Mouse (Mus musculus) gastrocnemius, postnatal 4 days (tissue): ENCODE data around the gene Eef1akmt1. TPM values are rescaled to one million over a fixed set of nuclear protein-coding genes. Genes with fewer than 3 reads are reported as not detected.

Experiments
- DNase-seq, 2 experiments: peaks; one replicate each; pipeline ENCODE4 v3.0.0; 2021 to 2022; ENCODE audit warnings: low spot score in 2 of 2, mixed read lengths in 2 of 2
- long read RNA-seq, 2 experiments: library from polyadenylated mRNA; stranded (forward); transcript quantifications; one replicate each; pipeline ENCODE4 v2.0.0; 2021
- total RNA-seq, 2 experiments: library from RNA; stranded (reverse); gene quantifications; 2 replicates each; pipeline ENCODE4 v1.2.3; 2021

Eef1akmt1 gene
- total RNA-seq: 10 to 100 TPM; 25.7 to 28.1 TPM
- long read RNA-seq, experiment 1, transcript Eef1akmt1-201 (5 exons, 880 nt): major isoform, 16 of 19 reads
- long read RNA-seq, experiment 1, partial matches to known transcripts: 0 of 19 reads
- long read RNA-seq, experiment 1, other reads (novel, unspliced or antisense): 3 of 19 reads
- long read RNA-seq, experiment 2, transcript Eef1akmt1-201 (5 exons, 880 nt): major isoform, 16 of 28 reads
- long read RNA-seq, experiment 2, partial matches to known transcripts: 4 of 28 reads
- long read RNA-seq, experiment 2, other reads (novel, unspliced or antisense): 8 of 28 reads

DNA sequence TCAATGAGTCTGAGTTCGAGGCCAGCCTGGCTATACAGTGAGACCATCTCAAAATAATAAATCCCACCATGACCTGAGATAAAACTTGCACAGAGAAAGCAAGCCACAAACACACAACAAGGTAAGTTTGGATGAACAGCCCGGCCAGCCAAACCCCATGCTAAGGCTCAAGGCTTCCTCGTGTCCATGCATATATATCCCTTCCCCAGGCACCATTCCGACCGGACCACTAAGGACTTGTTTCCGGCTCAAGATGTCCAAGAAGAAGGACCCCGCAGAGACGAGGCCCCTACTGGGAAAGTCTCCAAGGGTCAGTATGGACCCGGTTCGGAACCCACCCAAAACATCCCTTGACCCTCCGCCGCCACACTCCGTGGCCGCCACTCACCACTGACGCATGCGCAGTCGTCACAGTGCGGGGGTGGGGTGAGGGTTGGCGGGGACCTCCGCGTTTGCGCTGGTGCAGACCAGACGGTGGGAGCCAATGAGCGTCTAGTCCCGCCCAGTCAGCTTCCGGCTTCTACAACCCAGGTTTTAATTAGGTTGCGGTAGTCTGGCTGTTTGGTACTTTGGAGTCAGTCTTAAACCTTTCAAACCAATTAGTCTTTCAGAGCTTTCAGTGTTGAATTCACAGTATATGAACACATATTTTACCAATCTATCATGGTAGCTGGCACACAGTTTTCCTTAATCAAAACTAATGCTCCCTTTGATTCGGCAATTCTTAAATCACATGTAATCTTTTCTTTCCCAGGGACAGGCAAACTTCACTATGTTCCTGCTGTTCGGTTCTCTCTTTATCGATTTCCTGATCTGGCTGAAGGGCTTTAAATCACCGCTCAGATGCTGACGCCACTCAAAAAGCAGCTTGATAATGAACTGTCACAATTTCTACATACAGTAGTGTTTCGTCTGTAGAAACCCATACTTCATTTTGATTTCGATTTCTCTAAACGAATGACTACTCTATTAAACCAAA lies at the start of gene Eef1akmt1:
Gene Eef1akmt1 (minus strand): TSS at position 458 of the 979 bp plus-strand sequence.
- peak; percentile 95 to 97 for DNase-seq

DNA sequence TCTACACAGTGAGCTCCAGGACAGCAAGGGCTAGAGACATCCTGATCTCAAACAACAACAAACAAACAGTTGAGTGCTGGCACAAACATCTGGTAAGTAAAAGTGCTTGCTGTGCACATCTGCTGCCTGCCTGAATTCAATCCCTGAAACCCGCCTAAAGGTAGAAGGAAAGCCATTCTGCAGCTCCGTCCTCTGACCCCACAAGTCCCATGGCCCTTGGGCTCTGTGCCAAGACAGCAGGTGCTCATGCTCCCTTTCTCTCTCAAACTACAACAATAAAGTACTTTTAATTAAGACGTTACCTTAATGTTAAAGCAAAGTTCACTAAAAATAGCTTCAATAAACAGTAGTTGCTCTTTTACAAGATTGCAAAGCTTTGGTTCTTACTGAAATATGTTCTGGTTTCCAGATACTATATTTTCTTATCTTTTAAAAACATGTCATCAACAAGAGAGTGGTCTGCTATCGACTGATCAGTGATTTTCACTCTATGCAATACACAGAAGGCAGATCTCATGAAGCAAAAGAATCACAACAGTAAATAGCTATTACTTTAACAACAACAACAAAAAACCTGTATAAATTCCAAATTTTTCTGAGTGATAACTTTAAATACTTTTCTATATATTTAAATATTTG lies 49.3 kb upstream of the Eef1akmt1 start:
- DNase-seq: no peak

DNA sequence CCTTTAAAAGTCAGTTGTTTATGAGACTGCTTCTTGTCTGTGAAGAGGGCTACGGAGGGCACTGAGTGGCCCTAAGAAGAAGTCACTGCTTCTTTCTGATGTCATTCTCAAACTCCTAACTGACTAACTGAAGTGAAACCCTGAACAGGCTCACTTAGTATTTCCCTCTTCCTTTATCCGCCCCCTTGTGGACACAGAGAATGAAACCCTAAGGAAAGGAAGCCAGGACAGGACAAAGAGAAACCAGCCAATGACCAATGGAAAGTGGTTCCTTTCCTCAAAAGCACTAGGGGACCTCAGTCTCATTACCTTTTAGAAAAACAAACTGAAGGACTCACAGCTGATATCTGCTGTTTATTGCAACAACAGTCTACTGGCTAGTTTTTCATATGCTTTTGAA lies 48.1 kb upstream of the Eef1akmt1 start:
- DNase-seq: peak in 1 of 2 experiments; percentile 25

DNA sequence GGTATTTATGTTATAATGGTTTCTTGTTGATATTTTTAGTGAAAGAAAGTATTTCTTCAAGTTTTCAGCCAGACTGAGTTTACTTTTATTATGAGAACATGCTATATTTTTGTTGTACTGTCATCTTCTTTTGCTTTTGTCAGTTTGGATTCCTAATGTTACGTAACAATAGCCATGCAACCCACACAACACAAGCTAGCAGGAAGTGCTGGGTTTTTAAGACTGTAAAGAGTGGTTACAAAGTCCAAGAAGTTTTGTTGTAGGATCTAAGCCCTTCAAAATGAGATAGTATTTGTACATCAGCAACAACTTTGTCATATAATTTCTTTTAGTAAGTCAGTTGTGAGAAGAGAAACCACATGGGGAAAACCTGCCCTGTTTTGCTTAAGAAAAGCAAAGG lies 46.3 kb upstream of the Eef1akmt1 start:
- DNase-seq: no peak

DNA sequence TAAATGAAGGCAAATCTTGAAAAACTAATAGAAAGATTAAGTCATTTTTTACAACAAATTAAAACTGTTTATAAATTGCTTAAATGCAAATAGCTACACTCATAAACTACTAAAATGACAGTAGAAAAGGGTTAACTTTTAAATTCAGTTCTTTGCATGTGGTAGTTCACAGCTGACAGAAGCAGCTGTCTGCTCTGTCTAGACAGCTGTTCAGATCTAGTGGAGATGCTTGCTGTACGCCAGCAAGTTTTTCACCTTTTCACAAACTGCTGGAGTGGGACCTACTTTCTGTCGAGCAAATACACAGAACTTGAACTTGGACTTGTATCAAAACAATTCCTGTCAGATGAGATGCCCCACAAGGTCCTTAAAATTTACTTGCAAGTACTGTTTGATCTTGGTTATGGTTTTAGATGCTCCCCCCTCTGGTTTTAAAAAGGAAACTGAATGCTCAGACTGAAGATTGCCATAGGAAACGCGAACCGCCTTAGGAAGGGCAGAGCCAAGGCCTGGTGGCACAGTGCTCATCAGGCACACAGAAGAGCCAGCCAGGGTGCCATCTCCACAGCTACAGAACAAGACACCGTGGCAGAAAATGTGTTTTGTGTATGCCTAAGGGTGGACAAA lies 45.0 kb upstream of the Eef1akmt1 start:
- DNase-seq: peak in 1 of 2 experiments; percentile 16

DNA sequence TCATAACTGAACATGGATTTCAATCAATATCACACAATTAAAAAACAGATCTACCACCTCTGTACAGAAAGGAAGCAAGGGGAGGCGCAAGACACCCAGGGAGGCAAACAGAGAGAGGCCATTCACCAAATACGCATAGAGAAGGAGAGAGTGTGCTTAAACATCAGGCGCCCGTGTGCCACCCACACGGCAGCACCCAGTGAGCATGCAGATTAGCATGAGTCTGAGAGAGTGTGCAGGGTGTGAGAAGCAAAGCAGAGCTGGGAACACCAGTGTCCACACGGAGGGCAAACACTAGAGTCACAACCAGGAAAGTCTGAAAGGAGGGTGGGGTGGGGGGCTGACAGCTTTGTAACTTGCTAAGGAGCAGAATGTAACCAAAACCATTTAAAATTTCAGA lies 44.4 kb upstream of the Eef1akmt1 start:
- DNase-seq: no peak

DNA sequence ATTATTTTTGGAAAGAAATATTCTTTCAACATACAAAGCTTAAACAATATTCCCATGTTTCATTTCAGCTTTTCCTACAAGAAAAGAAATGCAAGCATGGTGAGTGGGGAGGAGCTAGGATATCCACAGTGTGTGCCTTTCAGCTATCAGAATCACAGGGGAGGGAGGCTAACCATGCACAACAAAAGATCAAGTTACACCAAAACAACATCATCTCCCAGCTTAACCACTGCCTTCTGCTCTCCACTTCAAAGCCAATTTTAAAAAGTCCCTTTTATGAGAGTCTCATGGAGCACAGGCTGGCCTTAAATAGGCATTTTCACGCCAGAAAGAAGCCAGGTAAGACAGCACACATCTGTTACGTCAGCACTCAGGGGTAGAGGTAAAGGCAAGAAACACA lies 39.6 kb upstream of the Eef1akmt1 start:
- DNase-seq: no peak

DNA sequence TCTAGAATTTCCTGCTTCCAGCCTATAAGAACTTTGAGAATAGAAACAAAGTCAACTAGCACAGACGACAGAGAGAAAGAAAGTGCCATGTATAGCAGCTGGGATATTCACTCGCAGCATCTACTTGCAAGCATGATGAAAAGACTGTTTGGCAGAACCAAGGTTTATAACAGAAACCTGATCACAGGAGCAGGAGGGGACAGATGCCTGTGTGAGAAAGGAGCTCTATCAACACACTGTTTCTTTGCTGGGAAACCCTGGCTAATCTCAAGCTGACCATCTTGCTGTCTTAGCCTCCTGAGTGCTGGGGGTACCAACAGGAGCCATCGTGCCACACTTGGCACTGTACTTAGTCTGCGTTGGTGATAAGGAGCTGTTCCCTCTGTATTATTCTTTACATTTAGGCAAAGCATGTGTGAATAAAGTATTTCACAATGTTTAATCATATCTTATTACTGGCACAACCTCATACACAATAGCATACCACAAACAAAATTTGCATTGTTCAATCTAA lies 38.5 kb upstream of the Eef1akmt1 start:
- no peak for DNase-seq

DNA sequence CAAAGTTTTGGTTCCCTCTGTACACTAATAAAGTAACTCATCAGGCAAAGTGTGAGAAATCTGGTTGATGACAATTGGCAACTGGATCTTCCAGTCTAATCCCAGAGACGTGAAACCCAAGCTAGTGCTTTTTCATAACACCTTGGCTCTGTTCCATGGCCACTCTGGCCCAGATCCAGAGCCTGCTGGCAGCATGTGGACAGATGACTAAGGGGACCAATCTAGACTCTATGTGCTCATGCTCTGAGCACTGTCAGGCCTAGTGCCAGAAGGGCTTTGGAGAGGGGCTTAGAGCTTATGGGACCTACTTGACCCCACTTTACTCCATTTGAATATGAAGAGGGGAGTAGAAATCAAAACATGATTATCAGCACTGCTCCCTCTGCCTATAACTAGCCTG lies 36.1 kb upstream of the Eef1akmt1 start:
- peak; percentile 80 to 91 for DNase-seq

DNA sequence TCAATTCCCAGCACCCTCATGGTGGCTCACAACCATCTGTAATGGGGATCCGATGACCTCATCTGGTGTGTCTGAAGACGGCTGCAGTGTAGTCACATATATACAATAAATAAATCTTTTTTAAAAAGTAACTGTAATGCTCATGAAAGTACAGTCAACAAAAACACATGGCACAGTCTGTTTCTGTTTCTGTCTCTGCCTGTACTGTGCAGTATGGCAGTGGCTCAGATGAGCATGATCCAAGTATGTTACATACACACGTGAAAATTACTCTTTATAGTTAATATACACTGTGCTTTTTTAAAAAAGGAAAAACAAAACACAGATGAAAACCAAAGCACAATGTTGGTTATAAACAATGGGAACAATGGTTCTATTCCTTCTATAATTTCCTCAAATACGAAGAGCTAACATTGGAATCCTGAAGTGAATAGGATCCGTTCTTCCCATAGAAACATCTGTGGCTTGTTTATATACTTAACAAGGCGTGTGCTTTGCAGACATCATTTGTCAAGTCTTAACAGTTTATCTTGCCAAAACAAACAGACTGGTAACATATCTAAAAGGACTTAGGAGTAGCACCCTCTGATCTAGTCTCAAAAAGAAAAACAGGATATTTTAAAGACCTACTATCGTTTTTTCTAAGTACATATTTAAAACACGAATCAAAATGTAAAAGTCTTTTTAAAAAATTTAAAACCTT lies 35.4 kb upstream of the Eef1akmt1 start:
- DNase-seq: no peak

DNA sequence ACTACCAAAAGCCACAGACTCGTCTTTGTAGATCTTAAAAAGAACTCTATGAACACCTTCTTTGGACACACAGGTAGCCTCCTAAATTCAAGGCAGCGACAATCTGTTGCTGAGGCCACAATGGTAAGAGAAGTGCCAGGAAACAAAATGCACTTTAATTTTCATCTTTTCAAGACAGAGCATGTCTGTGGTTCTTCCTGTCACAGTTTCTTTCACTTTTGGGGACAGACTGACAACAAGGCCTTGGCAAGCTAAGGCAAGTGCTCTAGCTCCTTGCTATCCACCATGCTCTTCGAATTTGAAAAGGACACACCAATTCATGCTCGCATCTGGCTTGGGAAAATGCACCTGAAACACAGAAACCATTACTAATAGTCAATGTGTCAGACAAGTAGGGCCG lies 21.9 kb upstream of the Eef1akmt1 start:
- no peak for DNase-seq

DNA sequence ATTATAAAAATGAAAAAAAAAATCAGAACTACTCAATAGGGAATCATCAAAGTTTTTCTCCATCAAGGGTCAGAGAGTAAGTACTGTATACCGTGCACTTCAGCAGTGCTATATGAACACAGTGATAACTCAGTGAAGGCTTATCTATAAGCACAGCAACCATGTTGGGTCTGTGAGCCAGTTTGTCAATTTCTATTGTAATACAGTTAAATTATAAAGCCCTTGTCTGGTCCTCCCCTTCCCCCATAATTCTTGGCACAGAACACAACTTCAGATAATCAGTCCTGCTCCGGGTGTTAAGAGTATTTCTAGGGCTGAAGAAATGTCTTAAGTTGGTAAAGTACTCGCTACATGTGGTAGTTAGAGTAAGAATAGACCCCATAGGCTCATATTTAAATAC lies 20.4 kb upstream of the Eef1akmt1 start:
- DNase-seq: no peak

DNA sequence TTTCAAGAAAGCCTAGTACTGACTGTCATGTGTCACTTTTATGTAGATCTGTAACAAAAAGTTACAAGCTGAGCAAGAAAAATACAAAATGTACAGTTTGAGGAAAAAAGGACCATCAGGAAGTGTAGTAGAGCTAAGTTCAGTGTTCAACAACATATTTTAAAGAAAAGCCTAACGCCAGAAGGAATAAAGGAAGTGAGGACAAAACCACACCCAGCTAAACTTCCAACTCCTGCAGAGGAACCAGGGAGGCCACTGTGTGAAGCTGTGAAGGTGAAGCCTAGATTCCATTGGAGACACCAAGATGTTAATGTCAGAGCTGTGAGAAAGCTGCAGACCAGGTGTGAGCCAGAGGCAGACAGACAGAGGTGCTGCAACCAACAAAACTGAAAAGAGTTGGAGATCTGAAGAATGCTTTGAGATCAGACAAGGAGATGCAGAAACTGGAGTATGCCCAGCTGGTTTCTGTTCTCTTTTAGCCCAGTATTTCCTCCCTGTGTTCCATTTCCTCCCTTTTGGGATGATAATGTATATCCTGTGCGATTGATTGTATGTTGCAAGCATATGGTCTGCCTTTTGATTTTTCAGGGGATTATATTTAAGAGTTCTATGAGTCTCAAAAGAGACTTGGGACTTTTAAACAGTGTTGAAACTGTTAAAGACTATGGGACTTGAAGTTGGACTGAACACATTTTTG lies 5.1 kb upstream of the Eef1akmt1 start:
- no peak for DNase-seq

DNA sequence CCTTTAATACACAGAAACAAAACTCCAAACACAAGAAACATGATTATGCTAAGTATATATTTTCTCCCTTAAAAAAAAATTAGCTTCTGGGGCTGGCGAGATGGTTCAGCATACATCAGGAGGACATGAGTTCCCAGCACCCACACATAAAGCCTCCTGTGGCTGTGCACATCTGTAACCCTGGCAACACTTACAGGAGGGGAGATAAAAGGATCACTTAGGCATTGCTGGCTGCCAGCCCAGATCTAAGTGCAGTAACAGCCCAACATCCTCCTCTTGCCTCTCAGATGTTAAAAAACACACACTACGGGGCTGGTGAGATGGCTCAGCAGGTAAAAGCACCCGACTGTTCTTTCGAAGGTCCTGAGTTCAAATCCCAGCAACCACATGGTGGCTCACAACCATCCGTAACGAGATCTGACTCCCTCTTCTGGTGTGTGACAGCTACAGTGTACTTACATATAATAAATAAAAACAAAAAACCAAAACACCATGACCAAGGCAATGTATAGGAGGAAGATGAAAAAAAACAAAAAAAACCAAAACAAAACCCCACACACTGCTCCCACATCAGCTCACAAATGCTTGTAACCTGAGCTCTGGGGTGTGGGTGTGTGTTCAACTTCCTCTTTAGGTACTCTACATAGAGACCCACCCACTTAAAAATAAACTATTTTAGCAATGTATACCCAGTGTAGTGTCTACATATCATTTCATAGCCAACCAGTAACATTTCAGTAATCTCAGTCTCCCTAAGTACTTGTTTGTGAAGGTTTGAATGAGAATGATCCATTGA lies 3.6 kb upstream of the Eef1akmt1 start:
- no peak for DNase-seq

DNA sequence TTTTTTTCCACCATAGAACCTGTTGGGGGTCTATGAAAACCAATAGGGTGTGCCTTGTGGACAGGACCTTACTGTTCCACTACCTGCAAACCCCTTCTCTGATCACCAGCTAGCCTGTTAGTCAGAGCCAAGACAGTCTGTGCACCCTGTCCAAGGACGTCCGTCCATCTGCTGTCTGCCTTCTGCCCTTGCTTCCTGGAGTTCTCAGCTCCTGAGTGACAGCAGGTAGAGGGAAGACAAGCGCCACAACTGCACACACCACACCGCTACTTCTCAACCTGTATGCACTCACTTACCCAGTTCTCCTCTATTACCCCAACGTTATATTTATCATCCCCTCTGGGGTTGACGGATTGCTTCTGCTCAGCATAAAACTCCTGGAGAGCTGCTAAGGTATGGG lies 5.8 kb downstream of the Eef1akmt1 start:
- DNase-seq: no peak

DNA sequence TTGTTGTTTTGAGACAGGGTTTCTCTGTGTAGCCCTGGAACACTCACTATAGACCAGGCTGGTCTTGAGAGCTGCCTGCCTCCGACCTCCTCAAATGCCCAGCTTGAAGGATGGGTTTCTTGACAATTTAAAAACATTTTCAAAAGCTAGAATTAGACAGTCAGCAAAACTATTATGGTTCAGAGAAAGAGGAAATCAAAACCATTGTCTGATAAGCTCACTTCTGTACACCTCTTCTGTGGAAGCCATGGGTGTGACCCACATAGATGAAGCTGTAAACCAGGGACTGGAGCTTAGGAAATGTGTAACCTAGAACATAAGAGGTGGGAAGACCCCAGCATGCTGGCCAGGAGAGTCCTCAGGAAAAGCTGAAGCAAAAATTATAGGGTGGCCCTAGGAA lies 14.5 kb downstream of the Eef1akmt1 start:
- DNase-seq: no peak

DNA sequence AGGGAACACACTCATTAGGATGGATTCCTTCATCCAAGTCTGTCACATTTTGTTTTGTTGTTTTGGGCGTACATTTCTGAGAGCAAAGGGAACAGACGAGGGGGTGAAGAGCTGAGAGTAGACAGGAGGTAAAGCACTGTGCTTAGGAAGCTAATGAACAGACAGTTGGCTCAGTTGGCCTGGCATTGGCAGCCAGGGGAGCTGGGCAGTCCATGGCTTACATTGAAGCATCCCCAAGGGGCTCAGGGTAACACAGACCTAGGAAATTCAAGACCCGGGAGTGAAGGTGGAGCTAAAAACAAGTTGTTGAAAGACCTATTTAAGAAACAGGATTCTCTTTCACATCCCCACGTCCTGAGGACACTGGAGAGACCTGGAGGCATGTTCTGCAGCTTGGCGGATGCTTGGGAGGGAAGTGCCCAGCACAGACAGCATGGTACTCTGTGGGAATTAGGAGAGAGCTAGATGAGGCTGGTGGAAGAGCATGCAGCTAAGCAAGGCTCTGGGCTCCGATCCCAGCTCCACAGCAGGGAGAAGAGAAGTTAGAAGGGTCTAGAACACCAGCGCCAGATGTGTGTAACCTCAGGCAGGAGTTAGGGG lies 15.8 kb downstream of the Eef1akmt1 start:
- DNase-seq: no peak

DNA sequence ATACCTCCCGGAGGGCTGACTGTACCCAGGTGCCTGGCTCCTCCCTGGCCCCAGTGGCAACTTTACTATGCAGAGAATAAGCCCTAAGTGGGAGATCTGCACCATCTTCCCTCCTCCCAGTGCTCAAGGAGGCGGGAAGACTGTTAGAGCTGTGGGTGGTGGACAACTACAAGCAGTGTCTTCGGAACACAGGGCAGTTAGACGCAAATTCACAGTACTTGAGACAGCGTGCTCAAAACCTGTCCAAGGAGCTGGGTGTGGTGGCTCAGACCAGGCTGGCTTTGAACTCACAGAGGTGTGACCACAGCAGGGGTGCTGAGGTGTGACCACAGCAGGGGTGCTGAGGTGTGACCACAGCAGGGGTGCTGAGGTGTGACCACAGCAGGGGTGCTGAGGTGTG lies 17.0 kb downstream of the Eef1akmt1 start:
- DNase-seq: no peak

DNA sequence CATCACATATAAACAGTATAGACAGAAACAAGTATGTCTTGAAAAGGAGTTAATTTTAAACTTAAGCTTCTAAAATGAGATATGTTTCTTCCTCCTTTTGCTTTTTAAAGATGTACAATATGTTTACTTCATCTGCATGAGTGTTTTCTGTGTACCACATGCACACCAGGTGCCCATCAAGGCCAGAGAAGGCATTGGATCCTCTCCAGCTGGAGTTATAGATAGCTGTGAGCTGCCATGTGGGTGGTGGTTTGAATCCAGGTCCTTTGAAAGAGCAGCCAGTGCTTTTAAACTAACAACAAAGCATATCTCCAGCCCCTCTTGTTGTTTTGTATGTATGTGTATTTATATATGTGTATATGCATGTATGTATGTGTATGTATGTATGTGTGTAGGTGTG lies 18.5 kb downstream of the Eef1akmt1 start:
- DNase-seq: no peak
